Mouse (Mus musculus): Measurements from ENCODE around the gene Gm20716.

The Gm20716 gene

DNA sequence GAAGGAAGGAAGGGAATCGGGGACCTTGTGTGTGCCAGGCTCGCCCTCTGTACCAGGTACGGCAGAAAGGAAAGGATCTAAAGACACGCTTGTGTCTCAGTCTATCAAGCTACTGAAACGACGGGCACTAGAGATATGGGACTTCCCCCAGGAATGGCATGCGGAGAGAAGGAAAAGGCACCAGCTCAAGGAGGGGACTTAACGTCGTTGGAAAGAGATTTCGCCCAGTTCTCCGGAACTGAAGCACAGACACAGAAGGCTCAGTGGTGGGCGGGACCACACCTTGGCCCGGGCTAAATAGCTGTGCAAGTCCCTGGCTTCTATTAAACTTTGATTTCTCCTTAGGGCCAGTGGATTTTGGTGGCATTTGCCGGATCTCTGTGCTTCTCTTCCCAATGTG is 68.2 kb downstream of the Gm20716 start:
- WGBS: 24% methylated on average over 14 of the region's 14 CpGs

DNA sequence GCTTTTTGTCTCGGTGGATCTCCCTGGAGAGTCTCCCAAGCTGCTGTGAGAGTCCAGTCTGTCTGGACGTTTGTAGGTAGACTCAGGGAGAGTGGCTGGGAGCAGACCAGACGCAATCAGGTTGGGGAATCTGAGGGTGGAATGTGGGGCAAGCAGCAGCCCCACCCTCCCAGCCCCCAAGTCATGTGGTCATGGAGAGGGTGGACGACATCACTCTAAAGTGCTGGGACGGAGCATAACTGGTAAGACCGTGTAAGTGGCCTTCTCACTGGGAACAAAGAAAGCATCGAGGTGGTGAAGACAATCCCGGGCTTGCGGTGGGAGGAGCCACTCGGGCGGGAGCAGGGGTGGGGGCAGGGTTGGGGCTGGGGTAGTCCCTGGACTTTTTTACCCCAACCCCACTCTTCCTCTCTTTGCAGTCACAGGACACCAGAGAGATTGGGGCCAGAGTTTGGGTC is 68.6 kb downstream of the Gm20716 start:
- 14% methylated on average over 11 of the region's 11 CpGs for WGBS

DNA sequence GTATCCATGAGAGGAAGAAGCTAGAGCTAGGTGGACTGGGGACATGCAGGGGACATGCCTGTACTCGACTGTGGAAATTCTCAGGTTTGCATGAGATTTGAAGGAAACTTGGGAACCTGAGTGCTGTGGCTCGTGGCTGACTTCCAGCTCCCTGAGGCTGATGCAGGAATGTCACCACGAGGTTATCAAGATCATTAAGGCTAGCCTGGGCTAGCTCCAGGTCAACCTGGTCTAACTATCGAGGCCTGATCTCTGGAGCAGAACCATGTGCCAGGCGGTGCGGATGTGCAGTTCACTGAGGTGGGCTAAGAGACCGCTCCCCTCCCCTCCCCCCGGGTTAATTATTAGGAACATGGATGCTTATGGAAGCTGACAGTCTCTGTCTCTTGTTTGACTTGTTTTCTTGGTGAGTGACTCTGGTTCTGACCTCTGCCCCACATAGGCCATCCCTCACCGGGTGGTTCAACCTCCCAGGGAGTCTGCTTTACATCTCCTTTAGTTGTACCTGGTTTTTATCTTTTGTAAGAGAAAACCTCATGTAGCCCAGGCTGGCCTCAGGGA is 69.7 kb downstream of the Gm20716 start:
- 86% methylated on average over 9 of the region's 9 CpGs for WGBS

DNA sequence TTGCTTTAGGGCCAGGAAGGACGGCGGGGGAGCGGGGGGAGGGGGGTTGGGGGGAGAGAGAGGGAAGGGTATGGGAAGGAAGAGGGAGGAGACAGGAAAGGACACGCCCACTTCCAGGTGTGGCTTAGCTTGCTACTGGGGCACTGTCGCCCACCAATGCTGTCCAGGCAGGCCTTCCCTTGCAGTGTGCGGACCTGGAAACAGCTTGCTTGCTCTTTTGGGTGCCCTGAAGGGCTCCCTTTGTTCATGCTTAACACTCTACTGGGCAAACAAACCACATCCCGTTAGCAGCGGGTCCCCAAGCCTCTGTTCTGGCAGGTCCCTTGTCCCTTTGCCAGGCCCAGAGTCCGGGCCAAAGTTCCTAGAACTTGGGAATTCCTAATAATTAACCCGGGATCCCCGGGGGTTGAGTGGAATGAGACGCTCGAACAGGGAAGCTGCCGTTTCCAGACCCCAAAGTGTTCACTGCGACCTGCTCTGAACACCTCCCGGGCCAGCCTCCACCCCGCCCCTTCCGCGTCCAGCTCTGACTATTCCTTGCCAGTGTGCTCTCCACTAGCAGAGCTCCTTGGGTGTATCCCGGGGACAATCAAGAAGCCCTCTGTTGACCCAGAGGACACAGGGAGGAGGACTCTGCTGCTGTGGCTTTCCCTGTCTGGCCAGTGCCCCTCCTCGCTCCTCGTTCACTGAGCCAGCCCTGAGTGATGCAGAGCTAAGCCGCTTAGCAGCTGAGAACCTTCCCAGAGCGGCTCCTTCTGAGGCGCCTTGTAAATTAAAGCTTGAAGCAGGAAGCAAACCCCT is 71.1 kb downstream of the Gm20716 start:
- 27% methylated on average over 25 of the region's 25 CpGs for WGBS

DNA sequence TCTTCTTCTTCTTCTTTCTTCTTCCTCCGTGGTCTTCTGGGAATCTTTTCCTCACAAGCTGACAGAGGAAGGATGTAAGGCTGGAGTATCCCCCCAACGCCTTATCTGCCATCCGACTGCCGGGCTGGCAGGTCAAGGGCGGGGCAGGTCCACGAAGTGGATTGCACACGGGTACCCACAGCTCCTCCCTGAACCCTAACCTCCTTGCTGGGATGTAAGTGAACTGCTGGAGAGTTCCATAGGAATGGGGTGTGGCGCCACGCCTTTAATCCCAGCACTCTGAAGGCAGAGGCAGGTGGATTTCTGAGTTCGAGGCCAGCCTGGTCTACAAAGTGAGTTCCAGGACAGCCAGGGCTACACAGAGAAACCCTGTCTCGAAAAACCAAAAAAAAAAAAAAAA is 72.2 kb downstream of the Gm20716 start:
- WGBS: 77% methylated on average over 10 of the region's 11 CpGs

DNA sequence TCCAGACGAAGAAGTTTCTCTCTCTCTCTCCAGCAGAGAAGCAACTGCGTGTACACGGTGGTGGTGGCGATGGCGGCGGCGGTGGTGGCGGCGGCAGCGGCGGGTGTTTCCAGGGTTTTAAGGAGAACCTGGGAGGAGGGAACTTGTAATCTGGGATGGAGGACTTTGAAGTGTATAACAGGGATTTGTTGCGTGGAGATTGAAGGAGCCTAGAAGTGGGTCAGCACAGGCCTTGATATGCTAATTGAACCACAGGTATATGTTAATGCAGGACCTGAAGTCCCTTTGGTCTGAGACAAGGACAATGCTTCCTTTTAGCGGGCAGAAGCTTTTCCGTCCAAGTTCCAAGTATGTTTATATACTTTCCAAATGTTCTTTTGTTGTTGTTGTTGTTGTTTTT is 73.8 kb downstream of the Gm20716 start:
- WGBS: 64% methylated on average over 14 of the region's 14 CpGs

DNA sequence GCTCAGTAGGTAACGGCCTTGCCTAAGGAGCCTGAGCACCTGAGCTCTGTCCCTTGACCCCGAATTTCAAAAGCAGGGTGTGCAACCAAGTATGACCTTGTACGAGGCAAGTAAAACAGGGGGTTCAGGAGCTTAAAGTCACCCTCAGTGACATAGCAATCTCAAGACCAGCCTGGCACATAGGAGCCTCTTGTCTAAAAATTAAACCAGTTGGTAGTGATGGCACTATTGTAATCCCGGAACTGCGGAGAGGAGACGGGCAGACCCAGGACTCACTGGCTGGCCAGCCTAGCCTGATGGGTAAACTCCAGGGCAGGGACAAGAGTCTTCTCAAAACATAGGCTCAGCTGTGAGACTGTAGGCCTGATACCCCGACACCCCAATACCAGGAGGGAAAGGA is 74.5 kb downstream of the Gm20716 start:
- WGBS: 95% methylated on average over 7 of the region's 7 CpGs

DNA sequence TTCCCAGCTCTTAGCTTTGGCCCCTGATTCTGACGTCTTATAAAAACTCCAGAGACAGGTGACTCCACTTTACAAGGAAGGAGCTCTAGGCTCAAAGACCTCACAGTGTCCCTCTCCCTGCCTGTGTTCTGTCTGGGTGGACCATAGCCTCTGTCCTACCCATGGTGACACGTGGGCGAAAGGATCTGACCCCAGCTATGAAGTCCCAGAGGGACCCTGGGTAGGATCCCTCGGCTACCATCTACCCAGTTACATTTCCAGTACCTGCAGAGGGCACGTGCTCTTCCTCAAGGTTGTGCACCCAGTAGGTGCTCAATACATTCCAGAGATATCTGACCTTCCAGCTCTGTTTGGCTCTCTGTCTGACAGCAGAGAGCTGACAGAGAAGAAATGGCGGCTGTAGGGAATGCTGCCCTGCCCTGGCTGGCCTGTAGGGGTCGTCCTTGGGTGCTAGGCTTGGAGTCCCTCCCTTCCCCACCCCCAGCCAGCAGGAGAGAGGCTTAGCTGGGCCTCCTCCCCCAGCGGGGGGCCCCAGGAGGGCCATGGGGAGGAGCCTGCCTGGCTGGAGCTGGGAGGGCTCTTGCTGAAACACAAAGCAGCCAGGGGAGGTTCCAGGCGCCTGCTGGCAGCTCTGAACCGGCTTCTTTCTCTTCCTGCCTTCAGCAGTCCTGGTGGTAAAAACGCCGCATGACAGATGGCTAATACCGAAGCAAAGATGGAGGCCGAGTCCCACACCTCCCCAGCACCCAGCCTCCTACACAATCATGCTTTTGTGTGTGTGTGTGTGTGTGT is 75.9 kb downstream of the Gm20716 start:
- 36% methylated on average over 14 of the region's 14 CpGs for WGBS

DNA sequence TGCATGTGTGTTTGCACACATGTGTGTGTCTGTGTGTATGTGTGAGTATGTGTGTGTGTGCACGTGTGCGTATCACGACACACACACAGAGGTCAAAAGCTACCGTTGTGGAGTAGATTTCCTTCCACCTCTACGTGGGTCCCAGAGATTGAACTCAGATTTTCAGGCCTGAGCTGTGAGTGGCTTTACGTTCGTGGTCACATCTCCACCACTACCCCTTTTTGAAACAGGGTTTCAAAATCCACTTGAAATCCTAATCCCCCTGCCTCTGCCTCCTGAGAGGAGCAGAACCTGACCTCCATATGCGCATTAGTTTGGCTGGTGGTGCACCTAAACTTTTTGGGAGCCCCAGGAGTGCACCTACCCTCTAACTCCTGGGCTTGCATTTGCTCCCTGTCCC is 80.9 kb downstream of the Gm20716 start:
- WGBS: 96% methylated on average over 8 of the region's 8 CpGs

DNA sequence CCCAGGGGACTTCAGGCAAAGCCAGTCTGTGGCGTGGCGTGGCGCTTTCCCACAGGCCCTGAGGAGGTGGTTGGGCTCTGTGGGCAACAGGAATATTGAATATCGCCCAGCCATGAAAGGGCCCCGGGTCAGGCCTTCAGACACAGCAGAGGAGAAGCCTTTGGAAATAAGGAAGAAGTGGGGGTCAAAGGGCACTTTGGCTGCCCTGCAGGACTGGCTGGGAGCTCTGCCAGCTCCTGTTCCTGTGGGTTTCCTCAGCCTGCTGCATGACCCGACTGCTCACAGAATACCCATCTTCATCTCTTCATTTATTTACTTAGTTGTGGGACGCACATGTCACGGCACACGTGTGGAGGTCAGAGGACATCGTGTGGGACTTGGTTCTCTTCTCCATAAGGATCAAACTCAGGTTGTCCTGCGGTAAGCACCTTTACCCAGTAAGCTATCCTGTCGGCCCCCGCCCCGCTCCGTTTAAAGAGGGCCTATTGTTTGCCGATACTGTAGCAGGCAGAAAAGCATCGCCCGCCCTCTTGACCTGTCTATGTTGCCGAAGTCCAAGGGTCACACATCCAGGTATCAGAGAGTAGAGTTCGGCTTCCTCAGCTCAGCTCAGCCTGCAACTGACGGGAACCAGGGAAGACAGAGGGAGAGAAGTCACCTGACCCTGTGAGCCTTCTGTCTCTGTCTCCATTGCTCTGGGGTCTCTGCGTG is 82.3 kb downstream of the Gm20716 start:
- 79% methylated on average over 22 of the region's 22 CpGs for WGBS

DNA sequence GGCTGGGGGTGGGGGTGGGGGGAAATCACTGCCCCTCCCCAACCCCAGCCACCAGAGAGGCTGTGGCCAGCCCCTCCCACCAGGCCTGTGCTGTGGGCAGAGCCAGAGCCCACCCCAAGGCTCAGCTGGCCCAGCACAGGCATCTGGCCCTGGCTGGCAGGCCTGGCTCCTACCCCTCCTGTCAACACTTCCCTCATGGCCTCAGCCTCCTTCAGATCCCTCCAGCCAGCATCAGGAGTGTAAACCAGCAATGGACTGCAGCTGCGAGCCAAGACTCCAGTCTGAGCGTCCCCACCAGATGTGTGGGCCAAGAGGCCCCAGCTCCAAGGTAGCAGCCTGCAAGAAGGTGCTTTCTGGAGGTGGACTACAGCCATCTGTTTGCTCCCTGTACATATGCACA is 84.7 kb downstream of the Gm20716 start:
- 78% methylated on average over 2 of the region's 2 CpGs for WGBS

DNA sequence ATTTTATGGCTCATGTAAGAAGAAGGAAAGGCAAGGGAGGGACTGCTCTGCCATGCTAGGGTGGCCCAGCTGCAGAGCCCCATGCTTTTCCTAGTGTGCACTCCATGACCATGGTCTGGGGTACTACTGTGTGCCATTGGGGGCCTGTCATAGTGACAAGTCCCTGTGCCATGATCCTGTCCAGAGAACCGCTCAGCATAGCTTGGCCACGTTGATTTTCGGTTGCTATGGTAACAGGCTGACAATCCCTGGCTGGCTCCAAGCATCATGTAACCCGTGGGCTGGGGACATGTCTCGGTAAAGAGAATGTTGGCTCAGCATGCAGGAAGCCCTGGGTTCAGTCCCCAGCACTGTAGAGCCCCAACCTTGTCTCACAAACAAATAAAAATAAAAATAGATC is 86.4 kb downstream of the Gm20716 start:
- WGBS: 43% methylated on average over 5 of the region's 5 CpGs

DNA sequence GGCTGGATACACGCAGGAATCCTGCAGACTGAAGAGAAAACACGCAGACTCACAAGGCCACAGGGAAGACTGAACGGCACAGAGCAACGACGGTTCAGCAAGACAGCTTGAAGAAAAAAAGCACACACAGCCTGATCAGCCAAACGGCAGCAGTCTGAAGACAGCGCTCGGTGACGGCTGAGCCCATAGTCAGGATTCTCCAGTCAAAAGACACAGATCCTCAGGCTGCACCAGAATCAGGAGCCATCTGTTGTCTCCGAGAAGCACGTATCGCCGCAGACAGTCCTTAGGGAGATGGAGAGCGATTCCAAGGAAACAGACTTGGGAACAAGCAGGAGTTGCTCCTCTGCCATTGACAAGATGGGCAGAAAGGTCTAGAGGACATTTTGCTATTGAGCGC is 93.0 kb downstream of the Gm20716 start:
- WGBS: 41% methylated on average over 15 of the region's 15 CpGs

All from cerebral cortex, adult 2 months (tissue).